Mouse (Mus musculus) left cerebral cortex, adult 8-10 months (tissue): ENCODE data around the gene Otud1. TPM values are rescaled to one million over a fixed set of nuclear protein-coding genes. Genes with fewer than 3 reads are reported as not detected.
A peak's percentile ranks its signal among the peaks of the same experiment; 100 is the strongest.

ENCODE experiments used
- DNase-seq, 2 experiments: peaks; one replicate each; pipeline ENCODE4 v3.0.0; 2022; ENCODE audit warnings: low spot score in 2 of 2
- total RNA-seq, 4 experiments: library from RNA; stranded (reverse); gene quantifications; 2 replicates each; pipeline ENCODE4 v1.2.4; 2022

Gene Otud1
- 10 to 100 TPM; 16.2 to 21.9 (median 20.7) TPM for total RNA-seq

DNA sequence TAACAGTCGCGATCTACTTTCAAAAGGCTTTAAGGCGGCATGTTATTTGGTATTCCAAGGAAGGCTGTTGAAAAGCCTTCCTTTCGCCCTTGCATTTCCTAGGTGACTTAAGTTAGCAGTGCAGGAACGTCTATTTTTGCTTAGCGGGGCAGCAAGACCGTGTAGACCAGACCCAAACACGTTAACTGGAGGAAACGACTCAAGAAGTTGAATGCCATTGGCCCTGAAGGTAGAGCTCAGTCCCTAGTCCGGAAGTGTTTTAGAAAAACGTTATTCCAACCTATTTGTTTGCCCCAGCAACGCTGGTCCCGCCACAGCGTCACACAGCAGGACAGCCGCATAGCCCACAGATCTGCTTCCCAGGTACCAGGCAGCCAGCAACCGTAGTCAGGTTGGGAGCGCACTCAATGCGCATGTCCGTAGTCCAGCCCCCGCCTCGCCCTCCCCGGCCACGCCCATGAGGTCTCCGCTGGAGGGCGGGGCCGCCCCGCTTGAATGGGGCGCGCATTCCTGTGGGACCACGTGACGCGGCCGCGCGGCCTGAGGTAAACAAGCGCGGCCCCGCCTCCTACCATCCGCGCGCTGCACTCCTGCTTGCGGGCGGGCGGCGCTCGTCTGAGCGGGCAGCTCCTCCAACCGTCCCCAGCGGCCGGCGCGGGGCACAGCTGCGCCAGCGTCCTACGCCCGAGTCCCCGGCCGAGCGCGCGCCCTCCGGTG is at the start of gene Otud1:
Otud1 (plus strand) TSS at position 595 of the 717 bp plus-strand sequence.
- peak; percentile 78 to 97 for DNase-seq

DNA sequence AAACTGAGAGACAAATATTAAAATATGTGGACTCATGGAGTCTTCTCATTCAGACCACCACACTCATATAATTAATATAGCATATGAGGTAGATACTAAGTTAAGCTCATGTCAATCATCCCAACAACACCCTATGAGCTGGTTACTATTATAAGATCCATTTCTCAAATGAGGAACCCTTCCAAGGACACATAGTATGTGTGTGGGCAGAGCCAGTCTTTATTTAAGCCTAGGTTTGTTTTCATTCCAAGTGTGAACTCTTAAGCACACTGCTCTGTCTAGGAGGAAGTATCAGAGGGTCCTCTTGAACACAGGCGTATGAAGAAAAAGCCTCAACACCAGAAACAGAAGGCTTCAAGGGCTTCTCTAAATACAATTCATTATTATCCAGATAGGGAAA is 49.7 kb upstream of the Otud1 start:
- DNase-seq, result no peak

DNA sequence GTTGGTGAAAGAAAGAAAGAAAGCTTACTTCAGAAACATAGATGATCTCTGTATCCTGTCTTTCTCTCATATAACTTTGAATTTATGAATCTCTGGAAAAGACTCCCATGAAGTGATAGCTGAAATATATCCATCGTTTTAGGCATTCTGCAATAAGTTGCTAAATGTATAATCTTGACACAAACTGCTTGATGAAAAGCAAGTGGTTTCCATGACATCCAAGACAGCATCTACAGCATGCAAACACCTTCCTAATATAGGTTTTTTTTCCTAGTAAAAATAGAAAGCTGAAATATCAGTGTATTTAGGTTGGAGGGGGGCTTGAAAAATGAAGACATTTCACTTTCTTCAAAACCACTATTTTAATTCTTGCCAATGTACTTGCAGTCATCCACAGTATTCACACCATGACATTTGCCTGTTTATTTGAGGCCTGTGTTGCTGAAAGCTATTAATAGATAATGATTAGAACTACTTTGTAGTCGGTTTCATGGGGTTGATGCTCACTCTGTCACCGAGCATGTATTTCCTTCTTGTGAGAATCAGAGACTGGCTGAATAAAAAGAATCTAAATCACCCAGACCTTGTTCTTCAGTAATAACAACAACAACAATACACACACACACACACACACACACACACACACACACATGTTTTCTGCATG is 49.0 kb upstream of the Otud1 start:
- no peak for DNase-seq

DNA sequence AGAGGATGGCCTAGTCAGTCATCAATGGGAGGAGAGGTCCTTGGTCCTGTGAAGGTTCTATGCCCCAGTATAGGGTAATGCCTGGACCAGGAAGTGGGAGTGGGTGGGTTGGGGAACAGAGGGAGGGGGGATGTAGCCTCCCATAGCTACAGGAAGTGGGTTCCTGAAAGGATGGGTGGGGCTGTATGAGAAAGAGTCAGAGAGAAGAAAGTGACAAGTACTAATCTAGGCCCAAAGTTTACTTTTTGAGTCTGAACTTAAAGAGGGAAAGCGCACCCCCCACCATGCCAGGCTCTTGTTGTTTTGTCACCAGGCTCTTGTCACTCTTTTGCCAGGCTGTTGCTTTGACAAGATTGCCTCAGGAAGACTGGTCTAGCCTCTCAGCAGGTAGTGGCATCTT is 35.5 kb upstream of the Otud1 start:
- DNase-seq, result no peak

DNA sequence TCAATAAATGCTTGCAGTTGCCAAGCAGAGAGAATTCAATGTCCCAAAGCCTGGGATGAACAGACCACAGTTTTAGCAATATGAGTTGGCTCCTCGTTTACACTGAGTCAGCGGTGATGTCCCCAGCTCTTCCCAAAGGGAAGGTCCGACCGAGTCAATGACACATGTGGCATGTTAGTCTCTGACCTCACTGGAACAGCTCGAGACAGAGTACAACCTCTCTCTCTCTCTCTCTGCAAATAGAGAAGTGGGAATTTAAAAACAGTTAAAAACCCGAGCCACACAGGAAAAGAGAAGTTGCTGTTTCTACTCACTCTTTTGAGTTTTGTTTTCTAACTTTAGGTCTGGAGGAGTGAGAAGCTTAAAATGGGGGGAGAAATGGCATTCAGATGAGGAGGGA is 30.5 kb upstream of the Otud1 start:
- no peak for DNase-seq

DNA sequence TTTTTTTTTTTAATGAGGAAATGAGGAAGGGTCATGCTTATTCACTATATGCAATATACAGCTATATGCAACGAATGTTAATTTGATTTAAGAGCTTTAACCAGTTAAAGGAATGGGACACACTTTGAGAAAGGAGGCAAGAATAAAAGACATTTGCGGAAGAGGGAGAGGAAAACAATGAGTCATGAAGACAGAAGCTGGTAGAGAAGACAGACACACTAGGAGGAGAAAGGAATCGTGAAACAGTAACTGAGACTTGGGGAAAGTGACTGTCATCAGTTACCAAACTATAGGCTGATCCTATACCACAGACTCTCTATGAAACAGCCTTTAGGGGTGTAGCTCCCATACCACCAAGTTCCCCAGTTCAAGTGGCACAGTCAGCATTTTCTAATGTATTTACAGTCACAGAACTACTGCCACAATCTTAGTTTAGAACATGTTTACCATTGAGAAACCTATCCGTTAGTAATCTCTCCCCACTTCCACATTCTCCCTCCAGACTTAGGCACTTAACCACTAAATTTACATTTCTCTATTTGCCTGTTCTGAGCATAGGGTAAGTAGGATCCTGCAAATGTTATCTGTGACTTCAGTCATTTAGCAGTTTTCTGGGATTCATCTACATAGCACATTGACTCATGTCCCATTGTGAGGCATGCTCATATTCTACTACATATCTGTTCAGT is 29.5 kb upstream of the Otud1 start:
- no peak for DNase-seq

DNA sequence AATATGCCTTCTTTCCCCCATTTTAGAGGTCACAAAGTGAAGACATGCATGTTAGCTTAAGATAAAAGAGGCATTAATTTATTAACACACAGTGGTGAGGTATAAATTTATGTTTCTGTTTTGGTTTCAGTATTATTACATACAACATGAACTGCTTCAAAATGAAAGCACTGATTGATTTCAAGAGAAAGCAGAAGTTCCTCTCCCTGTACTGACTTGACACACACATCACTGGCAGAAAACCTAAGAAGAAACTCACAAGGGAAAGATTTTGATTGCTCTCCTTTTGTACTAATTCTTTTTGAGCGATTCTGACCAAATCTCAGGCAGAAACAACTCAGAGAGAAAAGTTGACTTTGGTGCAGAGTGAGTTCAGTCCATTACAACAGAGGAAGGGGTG is 27.0 kb upstream of the Otud1 start:
- DNase-seq, result no peak

DNA sequence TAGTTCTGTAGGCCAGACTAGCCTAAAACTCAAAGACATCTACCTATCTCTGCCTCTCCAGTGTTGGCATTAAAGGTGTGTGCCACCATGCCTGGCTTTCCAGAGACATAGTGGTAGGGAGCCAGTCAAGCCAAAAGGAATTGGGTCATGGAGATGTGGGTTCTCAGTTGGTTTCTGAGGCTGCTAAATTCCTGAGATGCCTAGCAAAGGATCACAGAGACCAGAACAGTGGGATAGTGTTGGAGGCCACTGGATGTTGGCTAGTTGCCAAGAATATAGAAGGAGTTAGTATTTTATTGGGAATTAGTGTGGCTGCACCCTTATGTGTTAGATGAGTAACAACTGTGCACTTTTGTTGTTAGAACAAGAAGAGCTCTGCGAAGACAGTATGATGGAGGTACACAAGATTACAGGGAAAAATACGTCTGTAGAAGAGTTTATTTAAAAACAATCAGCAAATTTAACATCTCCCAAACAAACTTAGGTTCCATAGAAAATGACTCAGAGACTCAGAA is 24.1 kb upstream of the Otud1 start:
- no peak for DNase-seq

DNA sequence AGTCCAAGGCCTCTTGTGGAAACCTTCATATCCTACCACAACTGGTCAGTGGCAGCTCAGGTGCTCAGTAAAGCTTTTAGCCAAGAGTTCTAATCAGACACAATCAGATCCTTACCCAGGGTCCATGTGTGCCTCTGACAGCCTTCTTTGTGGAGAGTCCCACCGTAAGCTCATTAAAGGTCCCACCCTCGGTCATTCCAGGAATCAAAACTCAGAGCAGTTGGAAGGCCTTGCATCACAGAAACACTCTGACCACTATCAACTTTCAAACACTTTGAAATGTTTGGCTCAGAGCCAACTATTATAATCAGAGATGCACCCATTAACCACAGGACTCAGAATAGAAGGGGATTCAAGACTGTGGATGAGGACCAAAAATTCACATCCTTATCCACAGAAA is 12.4 kb upstream of the Otud1 start:
- no peak for DNase-seq

DNA sequence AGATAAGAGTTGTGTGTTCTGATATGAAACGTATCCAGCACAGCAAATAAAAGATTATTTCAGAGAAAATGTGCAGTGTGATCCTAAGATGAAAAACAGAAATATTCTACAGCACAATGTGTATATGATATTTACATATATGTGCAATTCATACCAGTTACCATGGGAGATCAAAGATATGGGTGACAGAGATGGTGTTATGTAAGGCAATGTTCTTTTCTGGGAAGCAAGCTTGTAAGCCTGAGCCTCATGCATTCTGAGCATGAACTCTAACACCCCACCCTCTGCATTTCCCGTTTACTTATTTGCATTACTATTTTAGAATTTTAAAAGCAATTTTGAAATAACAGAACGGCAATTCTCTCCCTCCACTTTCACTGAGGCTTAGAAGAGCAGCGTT is 11.4 kb upstream of the Otud1 start:
- no peak for DNase-seq

DNA sequence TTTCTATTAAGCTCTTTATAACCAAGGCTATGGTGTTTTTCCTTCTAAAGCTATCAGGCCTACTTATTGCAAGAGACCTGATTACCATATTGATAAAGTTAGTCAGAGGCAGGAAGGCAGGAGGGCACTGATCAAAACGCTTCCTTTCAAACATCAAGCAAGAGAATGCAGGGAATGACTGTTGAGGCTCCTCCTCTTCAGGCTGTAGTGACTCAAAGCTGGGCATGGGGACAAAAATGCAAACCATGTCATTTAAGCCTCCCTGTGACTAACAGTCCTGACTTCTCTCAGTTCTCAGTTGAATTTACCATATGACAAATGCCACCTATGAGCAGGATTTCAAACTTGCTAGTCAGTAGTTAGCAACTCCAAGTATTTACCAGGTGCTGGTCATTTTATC is 10.6 kb upstream of the Otud1 start:
- DNase-seq, result peak in 1 of 2 experiments; percentile 28

DNA sequence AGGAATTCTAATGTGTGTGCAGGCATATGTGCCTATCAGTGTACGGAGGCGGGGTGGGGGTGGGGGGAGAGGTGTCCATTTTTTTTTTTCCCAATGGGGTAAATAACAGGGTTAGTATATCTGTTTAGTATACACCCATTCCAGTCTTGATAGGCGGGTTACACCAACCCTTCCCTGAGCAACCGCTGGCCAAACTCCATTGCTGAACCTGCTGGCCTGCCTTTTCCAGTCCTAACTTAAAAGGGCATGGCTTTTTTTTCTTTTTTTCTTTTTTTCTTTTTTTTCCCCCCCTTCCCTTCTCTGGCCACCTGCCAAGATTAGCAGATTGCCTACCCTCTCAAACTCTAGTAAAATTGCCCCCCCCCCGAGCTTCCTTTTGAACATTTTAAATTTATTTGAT is 1.1 kb upstream of the Otud1 start:
- no peak for DNase-seq

DNA sequence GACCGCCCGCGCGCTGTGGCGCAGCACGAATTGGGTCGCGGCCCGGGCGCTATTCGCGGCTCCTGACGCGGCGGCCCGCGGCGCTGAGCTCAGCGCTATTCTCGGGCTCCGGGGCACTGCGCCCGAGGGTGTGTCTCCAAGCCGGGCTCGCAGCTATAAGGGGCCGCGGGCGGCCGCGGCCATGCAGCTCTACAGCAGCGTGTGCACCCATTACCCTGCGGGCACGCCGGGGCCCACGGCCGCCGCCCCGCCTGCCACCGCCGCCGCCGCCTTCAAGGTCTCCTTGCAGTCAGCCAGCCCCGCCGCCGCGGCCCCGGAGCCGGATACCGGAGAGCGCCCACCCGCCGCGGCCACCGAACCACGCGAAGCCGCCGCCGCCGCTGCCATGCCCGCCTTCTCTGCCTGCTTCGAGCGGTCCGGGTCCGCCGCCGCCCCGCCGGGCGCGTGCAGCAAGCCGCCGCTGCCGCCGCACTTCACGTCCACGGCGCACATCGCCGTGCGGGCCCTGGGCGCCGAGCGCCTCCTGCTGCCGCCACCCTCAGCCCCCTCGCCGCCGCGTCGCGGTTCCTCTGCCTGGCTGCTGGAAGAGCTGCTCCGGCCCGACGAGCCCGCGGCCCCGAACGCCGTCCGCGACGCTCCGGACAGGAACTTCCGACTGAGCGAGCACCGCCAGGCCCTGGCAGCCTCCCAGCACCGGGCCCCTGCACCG is 483 bp downstream of the Otud1 start:
- DNase-seq, result peak; percentile 36 to 38

DNA sequence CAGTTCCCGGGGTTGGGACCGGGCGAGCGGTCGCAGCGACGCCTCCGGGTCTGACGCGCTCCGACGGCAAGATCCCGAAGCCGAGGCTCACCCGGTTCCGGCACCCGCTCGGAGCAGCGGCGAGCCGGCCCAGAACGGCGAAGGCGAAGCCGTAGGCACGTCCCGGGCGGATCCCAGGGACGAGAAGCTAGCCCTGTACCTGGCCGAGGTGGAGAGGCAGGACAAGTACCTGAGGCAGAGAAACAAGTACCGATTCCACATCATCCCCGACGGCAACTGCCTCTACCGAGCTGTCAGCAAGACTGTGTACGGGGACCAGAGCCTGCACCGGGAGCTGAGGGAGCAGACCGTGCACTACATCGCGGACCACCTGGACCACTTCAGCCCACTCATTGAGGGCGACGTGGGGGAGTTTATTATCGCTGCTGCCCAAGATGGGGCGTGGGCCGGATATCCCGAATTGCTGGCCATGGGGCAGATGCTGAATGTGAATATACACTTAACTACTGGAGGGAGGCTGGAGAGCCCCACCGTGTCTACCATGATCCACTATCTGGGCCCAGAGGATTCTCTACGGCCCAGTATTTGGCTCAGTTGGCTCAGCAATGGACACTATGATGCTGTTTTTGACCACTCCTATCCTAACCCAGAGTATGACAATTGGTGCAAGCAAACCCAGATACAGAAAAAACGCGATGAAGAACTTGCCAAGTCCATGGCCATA is 1.3 kb downstream of the Otud1 start:
- DNase-seq, result peak; percentile 26 to 34

DNA sequence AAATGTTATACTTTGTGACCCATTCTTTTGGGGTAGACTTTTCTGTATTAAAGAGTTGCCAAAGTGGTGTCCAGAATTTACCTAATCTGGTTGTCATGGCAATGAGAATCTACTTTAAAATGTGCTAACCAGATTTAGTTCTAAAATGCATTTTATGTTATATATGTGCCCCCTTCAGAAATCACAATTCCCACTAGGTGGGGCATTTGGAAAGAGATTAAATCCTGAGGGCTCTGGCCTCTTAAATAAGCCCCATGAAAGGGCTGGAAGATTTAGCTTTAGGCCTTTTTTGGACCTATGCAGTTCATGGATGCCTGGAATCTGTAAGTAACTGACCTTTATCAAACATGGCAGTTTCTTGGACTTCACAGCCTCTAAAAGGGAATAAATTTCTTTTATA is 3.3 kb downstream of the Otud1 start:
- DNase-seq, result no peak

DNA sequence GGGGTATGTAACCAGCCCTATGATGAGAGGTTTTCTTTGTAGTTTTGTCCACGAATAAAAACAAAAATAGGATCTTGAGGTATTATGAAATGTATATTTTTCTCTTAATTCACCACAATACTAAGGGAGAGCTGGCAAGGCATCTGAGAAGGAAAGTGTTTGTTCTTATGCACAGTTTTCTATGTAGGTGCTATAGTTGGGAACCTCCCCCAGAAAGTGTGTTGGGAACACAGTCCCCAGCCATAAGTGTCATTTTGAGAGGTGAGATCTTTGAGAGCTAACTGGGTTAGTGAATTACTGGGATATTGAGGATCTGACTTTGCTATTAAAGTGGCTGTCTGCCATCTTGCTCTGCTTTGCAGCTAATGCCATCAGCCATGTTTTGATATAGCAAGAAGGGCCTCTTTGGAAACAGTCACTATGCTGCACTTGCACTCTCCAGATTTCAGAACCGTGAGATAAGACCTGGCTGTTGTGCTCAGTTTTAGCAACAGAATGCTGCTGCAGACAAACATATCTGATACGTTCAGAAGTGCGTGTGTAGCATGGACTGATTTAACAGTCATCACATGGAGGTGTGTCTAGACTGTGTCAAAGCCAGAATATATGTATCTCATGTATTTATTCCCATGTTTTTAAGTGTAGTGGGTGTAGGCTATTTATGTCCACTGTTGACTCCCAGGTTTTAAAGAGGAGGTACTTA is 5.7 kb downstream of the Otud1 start:
- DNase-seq, result no peak

DNA sequence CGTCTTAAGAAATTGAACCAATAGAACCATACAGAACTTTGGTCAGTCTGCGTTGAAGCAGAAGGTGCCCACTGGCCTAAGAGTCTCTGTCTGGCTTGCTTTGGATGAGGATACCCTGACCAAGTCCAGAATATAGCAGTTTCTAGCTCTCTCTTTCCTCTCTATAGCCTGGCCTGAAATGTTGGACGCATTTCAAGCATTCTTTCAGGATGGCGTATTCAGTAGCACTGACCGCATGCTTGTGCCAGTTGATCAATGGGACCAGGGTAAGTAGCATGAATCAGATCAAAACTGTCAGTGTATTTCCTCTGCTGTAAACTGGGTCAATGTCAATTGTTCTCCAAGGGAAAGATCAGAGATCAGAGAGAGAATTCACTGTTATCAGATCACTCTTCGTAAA is 6.6 kb downstream of the Otud1 start:
- DNase-seq, result no peak

DNA sequence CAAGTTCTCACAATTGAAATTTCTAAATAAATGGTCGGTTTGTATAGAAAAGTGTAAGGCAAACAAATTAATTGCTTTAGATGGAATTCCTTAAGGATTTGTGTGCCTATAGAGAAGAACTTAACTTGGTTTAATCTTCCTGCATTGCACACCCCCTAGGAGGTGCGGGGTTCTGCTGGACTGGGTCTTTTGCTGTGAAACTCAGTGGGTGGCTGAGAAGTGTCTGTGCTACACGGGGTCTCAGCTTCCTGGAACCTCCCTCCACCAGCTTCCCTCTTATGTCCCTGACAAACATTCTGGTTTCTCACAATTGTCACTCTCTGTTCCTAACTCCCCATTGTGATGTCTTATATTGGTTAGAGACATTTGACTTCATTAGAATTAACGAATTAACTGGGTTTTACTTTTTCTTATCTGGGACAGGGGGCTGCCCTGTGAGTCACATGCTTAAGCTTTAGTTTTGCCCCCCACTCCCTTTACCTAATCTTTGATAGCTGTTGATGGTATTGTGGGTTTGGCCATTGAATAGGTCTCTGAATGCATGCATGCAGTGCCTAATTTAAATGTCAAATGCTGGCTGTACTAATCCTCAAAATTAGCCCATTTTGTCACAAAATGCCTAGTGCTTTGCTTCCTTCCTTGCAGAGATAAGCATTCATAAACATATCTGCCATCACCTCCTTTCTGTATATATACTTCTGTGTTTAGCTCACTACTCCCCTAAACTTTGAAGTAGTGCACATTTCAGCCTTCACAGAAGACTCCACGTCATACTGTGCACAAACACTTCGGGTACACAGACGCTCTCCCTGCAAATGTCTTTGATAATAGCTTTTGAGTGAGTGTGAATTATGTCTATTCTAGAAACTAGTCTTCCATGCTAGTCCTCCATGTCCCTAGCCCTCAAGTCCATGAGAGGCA is 7.3 kb downstream of the Otud1 start:
- DNase-seq, result no peak

DNA sequence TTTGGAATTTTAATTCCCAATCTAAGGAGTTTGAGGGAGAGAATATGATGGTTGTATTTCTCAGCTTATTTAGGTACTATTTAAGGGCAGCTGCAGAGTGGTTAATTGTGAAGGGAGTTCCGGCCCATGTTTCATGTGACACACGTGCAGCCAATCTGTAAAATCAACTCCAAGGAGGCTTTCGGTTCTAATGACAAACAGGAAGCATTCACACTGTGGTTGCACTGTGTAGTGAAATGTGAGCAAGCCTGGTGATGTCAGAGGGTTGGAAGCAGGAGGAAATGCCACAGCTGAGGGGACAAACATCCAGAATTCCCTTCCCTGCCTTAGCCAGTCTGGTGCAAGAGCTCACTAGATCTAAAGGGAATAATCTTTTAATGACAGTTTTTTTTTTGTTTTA is 8.3 kb downstream of the Otud1 start:
- no peak for DNase-seq
